Mouse (Mus musculus): ENCODE data around the gene Gad1. TPM values are rescaled to one million over a fixed set of nuclear protein-coding genes. Genes with fewer than 3 reads are reported as not detected.

Gene Gad1
- total and polyA plus RNA-seq, 2 experiments from 2014 or later: 106 to 113 TPM

DNA sequence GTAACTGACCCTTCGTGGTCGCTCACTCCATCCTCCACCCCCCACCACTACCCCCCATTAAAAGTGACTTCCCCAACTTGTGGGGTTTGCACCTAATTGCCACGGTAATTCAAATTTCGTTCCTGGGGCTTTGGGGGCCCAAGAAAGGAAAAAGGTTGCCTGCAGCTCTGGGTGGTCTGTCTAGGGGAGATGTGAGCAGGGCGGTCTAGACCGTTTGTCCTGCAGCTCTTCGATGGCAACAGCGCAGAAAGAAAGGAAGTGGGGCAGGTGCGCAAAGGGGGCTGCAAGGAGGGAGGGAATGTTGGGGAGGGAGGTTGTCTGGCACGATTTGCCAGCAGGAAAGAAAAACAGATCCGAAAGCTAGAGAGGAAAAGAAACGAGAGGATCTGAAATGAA, 14.8 kb downstream of the Gad1 start:
- no peak for TF ChIP-seq CTCF (IDR thresholded peaks at IDR 0.05; ENCODE audit: low read depth)
- Histone ChIP-seq H3K4me2 (ENCODE audit: low read depth, low read length) (peak overlapping the region; percentile 59), H3K4me1 (ENCODE audit: insufficient read depth, low read length) (no peaks in the 10 kb centered on the region), H3K9me3 (ENCODE audit: low read length) (no peaks in the 10 kb centered on the region), H3K9ac (replicated peaks; ENCODE audit: low read length) (peak overlapping the region; percentile 56), H3K36me3 (ENCODE audit: insufficient read depth, low read length) (no peaks in the 10 kb centered on the region), H3K27ac (peak overlapping the region; percentile 85; the same call in 1 of the 2 replicates), H3K4me3 (ENCODE audit: low read length) (peak overlapping the region; percentile 48), H3K27me3 (ENCODE audit: insufficient read depth, low read length) (peaks cover 28% of the 10 kb centered on the region; the same call in 1 of the 2 replicates)
- under 1% methylated on average over 12 of the region's 12 CpGs for WGBS
- ATAC-seq (no peak), DNase-seq (ENCODE audit: low spot score) (no peak)

DNA sequence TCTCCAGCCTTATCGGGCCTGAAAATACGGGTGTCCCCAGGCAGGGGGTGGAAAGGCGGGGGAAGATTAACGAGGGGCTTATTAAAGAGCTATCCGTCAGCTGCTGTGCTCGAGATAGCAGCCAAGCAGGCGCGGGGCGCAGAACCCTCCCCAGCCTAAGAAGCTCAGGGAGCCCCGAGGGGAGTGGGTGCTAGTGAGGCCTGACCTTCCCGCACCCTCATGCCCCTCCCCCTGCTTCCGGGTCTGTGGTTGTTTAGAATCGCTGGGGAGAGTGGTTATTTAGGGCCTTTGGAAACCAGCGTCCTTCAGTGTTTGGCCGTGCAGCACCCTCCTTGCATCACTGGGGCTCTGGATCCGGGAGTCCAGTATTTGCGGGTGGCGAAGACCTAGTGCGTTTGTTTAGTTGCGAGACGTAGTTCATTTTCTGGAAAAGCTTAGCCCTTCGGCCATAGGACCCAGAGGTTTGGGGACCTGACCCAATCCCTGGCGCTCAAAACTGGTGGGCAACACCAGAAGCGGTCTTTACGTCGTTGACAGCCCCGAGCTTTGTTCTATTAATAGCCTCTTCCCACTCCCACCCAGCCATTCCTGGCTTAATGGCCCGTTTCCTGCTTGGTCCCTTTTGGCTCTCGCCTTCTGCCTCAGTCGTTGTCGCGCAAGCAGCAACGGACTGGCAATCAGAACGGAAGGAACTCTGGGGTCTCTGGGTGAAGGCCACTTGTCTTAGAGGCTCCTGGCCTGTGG, 15.5 kb downstream of the Gad1 start:
- Histone ChIP-seq H3K9me3 (ENCODE audit: low read length) (no peaks in the 10 kb centered on the region), H3K4me1 (ENCODE audit: insufficient read depth, low read length) (no peaks in the 10 kb centered on the region), H3K36me3 (ENCODE audit: insufficient read depth, low read length) (no peaks in the 10 kb centered on the region), H3K27ac (peak overlapping the region; percentile 85), H3K4me2 (ENCODE audit: low read depth, low read length) (peak overlapping the region; percentile 59), H3K9ac (replicated peaks; ENCODE audit: low read length) (peak overlapping the region; percentile 21; the same call in 1 of the 2 replicates), H3K4me3 (ENCODE audit: low read length) (peak overlapping the region; percentile 48), H3K27me3 (ENCODE audit: insufficient read depth, low read length) (peaks cover 25% of the 10 kb centered on the region; the same call in 1 of the 2 replicates)
- peak; percentile 54 for DNase-seq (ENCODE audit: low spot score)
- no peak for ATAC-seq
- no peak for TF ChIP-seq CTCF (IDR thresholded peaks at IDR 0.05; ENCODE audit: low read depth)
- WGBS: 1% methylated on average over 34 of the region's 34 CpGs

DNA sequence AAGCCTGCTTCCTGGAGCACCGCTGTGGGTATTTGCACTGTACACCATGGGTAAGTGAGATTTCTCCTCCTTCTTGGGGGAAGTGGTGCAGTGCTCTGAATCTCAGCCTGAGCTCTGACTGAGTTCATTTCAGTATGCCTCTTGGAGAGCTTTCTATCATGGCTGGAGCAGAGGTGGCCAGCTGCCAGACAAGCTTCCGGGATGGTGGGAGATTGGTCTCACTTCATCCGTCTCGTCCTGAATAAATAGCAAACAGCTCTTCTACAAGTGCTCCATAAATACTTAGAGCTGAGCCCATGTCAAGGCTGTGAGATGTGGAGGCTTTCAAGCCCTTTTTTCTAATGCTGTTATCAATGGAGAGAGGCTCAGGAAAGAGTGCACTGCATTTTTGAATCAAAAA, 18.8 kb downstream of the Gad1 start:
- 47% methylated on average over 4 of the region's 4 CpGs for WGBS
- DNase-seq (ENCODE audit: low spot score): peak; percentile 30
- Histone ChIP-seq H3K27ac (no peak overlapping the region), H3K4me3 (ENCODE audit: low read length) (no peak overlapping the region), H3K4me2 (ENCODE audit: low read depth, low read length) (no peak overlapping the region), H3K36me3 (ENCODE audit: insufficient read depth, low read length) (no peaks in the 10 kb centered on the region), H3K27me3 (ENCODE audit: insufficient read depth, low read length) (peaks cover 5% of the 10 kb centered on the region; the same call in 1 of the 2 replicates), H3K9me3 (ENCODE audit: low read length) (no peaks in the 10 kb centered on the region), H3K9ac (replicated peaks; ENCODE audit: low read length) (no peak overlapping the region), H3K4me1 (ENCODE audit: insufficient read depth, low read length) (no peaks in the 10 kb centered on the region)
- no peak for ATAC-seq
- TF ChIP-seq CTCF (IDR thresholded peaks at IDR 0.05; ENCODE audit: low read depth): no peak

DNA sequence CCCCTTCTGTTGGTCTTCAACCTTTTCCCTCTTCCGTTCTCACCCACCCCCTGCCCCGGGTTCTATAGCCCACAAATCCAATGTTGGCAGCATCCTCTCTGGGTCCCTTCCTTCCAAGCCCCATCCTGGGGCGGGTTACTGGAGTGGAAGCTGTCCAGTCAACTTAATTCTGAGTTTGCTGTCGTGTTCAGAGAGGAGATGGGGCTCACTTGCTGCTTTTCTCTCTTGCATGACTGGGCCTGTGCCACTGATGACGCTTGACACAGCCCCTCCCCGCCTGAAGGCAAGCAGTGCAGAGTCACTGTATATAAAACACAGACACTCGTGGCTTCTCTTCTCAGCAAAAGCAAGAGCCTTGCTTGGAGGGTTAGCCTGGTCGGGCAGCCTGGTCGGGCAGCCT, 19.4 kb downstream of the Gad1 start:
- ATAC-seq: peak; percentile 19
- H3K9ac ChIP-seq (replicated peaks; ENCODE audit: low read length): no peak overlapping the region

DNA sequence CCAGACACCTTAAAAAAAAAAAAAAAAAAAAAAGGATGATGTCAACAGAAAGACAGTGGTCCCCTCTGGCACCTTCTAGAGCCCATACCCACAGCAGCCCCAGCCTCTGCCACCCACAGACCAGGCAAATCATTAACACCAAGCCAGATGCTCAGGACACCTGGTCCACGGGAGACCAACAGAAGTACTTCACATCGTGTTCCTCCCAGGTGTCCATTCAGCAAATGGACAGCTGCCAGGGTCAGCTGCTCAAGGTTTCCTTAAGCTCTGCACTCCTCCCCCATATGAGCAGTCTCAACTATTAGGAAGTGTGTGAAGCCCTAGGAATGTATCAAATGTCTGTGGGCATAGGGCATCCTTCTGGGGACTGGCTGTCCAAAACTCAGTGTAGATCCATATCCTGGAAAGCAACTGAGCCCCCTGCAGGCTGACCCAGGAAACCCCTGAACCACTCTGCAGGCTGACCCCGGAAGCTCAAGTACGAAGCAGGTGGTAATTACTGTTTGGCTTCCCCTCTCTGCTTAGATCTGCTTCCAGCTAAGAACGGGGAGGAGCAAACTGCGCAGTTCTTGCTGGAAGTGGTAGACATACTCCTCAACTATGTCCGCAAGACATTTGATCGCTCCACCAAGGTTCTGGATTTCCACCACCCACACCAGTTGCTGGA, 20.8 kb downstream of the Gad1 start:
- Histone ChIP-seq H3K27me3 (ENCODE audit: insufficient read depth, low read length) (no peaks in the 10 kb centered on the region), H3K36me3 (ENCODE audit: insufficient read depth, low read length) (no peaks in the 10 kb centered on the region), H3K9ac (replicated peaks; ENCODE audit: low read length) (no peak overlapping the region), H3K4me3 (ENCODE audit: low read length) (no peak overlapping the region), H3K9me3 (ENCODE audit: low read length) (no peaks in the 10 kb centered on the region), H3K4me2 (ENCODE audit: low read depth, low read length) (no peak overlapping the region), H3K4me1 (ENCODE audit: insufficient read depth, low read length) (no peaks in the 10 kb centered on the region), H3K27ac (no peak overlapping the region)
- no peak for TF ChIP-seq CTCF (IDR thresholded peaks at IDR 0.05; ENCODE audit: low read depth)
- DNase-seq (ENCODE audit: low spot score): no peak
- 74% methylated on average over 8 of the region's 8 CpGs for WGBS
- no peak for ATAC-seq

More for the DNA sequence above, 19.4 kb downstream of the Gad1 start:
- TF ChIP-seq CTCF (IDR thresholded peaks at IDR 0.05; ENCODE audit: low read depth): no peak
- H3K36me3 ChIP-seq (ENCODE audit: insufficient read depth, low read length): no peaks in the 10 kb centered on the region
- H3K27me3 ChIP-seq (ENCODE audit: insufficient read depth, low read length): 0 out of 2 replicates have a peak, but pooled peaks cover under 1% of the 10 kb centered on the region
- no peak overlapping the region for H3K4me3 ChIP-seq (ENCODE audit: low read length)
- H3K9me3 ChIP-seq (ENCODE audit: low read length): no peaks in the 10 kb centered on the region
- H3K27ac ChIP-seq: no peak overlapping the region
- DNase-seq (ENCODE audit: low spot score): peak; percentile 43
- no peak overlapping the region for H3K4me2 ChIP-seq (ENCODE audit: low read depth, low read length)
- no peaks in the 10 kb centered on the region for H3K4me1 ChIP-seq (ENCODE audit: insufficient read depth, low read length)
- 45% methylated on average over 9 of the region's 9 CpGs for WGBS

DNA sequence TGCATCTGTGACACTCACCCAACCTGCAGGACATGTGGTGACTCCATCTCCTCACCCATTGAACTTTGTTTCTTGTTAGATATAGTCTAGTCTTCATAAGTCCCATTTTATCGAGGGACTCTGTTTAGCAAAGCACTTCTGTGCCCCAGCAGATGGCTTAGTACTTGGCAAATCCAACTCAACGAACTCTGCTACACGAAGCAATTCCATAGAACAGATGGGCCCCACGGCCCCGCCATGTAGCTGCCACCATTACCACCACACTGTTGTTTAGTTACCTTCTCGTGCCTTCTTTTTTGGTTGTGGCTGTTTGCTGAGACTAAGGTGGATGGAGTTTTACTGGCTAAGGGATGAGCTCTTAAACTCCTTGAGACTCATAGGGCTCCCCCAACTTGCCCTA, 35.3 kb downstream of the Gad1 start:
- Histone ChIP-seq H3K27ac (no peak overlapping the region), H3K4me1 (ENCODE audit: insufficient read depth, low read length) (no peaks in the 10 kb centered on the region), H3K4me3 (ENCODE audit: low read length) (no peak overlapping the region), H3K4me2 (ENCODE audit: low read depth, low read length) (no peak overlapping the region), H3K9ac (replicated peaks; ENCODE audit: low read length) (no peak overlapping the region), H3K27me3 (ENCODE audit: insufficient read depth, low read length) (no peaks in the 10 kb centered on the region), H3K9me3 (ENCODE audit: low read length) (no peaks in the 10 kb centered on the region), H3K36me3 (ENCODE audit: insufficient read depth, low read length) (no peaks in the 10 kb centered on the region)
- 89% methylated on average over 6 of the region's 6 CpGs for WGBS
- DNase-seq (ENCODE audit: low spot score): no peak
- no peak for ATAC-seq
- TF ChIP-seq CTCF (IDR thresholded peaks at IDR 0.05; ENCODE audit: low read depth): no peak

Measured in hindbrain, postnatal 0 days (tissue).